8 mouse cellular contexts compared by ENCODE assay signal in the genomic region with DNA sequence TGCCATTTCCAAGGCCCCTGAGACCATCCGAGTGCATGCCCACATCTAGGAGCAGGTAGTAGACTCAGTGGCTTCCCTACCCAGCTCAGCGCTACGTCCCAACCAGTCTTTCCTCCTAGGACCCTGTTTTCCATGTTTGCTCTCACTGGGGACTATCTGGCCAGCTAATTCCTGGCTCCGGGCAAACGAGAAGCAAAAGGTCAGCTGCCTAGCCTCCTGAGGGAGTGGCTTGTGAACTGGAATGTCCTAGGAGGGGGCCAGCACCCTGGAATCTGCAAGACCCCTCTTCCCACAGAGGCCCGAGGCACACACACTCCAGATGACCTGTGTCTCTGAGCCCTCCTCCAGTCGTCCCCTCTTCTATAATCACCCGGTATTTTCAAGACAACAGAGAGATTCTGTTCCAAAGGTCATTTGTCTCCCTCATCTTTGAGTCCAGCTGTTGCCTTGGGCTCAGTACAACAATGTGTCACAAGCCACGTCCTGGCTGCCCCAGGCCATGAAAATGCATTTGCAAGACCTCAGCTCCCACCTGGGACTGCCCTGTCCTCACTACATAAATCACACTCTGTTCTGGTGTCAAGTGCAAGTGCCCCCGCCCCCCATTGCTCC.
A peak's percentile ranks its signal among the peaks of the same experiment; 100 is the strongest.
DNase-seq lines count a peak whose midpoint lies in the region; ATAC-seq and TF ChIP-seq lines count a peak whose summit lies in the region.
"Had no signal": no experiment of that assay in that cellular context is flagged by ENCODE, and none has a peak within 500 bp of the region (broad histone marks: within the 10 kb centered on the region; RNA-seq: fewer than 3 reads in every experiment).

No protein-coding gene starts in this region.

- WGBS in midbrain, embryonic 10.5 days = 53% methylated on average over 10 of the region's 10 CpGs
- WGBS in midbrain, embryonic 16.5 days = 47% methylated on average over 10 of the region's 10 CpGs
- WGBS in heart, postnatal 0 days = 33% methylated on average over 10 of the region's 10 CpGs
- WGBS in kidney, embryonic 15.5 days = 27% methylated on average over 10 of the region's 10 CpGs
- 31% methylated on average over 10 of the region's 10 CpGs for WGBS in neural tube, embryonic 11.5 days

- H3K9ac ChIP-seq in midbrain, embryonic 16.5 days (ENCODE audit: low read depth, low read length) = no peak overlapping the region
- no peak overlapping the region for H3K9ac ChIP-seq in heart, postnatal 0 days (replicated peaks; ENCODE audit: low read depth, low read length)
- H3K9ac ChIP-seq in kidney, embryonic 15.5 days = no peak overlapping the region
- no peak overlapping the region for H3K9ac ChIP-seq in neural tube, embryonic 11.5 days (ENCODE audit: low read length)

- H3K27ac ChIP-seq in midbrain, embryonic 10.5 days (replicated peaks) = peak overlapping the region; percentile 73
- no peak overlapping the region for H3K27ac ChIP-seq in midbrain, embryonic 16.5 days (ENCODE audit: low read length)
- H3K27ac ChIP-seq in heart, postnatal 0 days (ENCODE audit: low read depth) = no peak overlapping the region
- peak overlapping the region; percentile 19 for H3K27ac ChIP-seq in kidney, embryonic 15.5 days
- H3K27ac ChIP-seq in neural tube, embryonic 11.5 days (ENCODE audit: low read depth, low read length) = peak overlapping the region; percentile 47; the same call in 1 of the 2 replicates

- no peaks in the 10 kb centered on the region for H3K36me3 ChIP-seq in midbrain, embryonic 10.5 days
- H3K36me3 ChIP-seq in midbrain, embryonic 16.5 days (ENCODE audit: control insufficient read depth, insufficient read depth, low read length) = no peaks in the 10 kb centered on the region
- H3K36me3 ChIP-seq in heart, postnatal 0 days (replicated peaks; ENCODE audit: control insufficient read depth, insufficient read depth, low read length) = no peaks in the 10 kb centered on the region
- no peaks in the 10 kb centered on the region for H3K36me3 ChIP-seq in kidney, embryonic 15.5 days
- no peaks in the 10 kb centered on the region for H3K36me3 ChIP-seq in neural tube, embryonic 11.5 days (ENCODE audit: control insufficient read depth, insufficient read depth, low read length)

- no peak for ATAC-seq in midbrain, embryonic 16.5 days
- peak; percentile 33 for ATAC-seq in heart, postnatal 0 days (ENCODE audit: insufficient read depth, low read depth)
- ATAC-seq in kidney, embryonic 15.5 days (replicated peaks; ENCODE audit: low FRiP score) = no peak
- no peak for ATAC-seq in neural tube, embryonic 11.5 days (ENCODE audit: insufficient read depth, low FRiP score, low TSS enrichment)

- H3K4me3 ChIP-seq in midbrain, embryonic 10.5 days = no peak overlapping the region
- no peak overlapping the region for H3K4me3 ChIP-seq in midbrain, embryonic 16.5 days (ENCODE audit: low read depth, low read length)
- H3K4me3 ChIP-seq in heart, postnatal 0 days (ENCODE audit: low read depth, low read length) = no peak overlapping the region
- H3K4me3 ChIP-seq in kidney, embryonic 15.5 days (replicated peaks) = no peak overlapping the region
- H3K4me3 ChIP-seq in neural tube, embryonic 11.5 days (ENCODE audit: low read depth, low read length) = no peak overlapping the region

- no peak for TF ChIP-seq EP300 in heart, postnatal 0 days (IDR thresholded peaks at IDR 0.05; ENCODE audit: low read depth)

- H3K9me3 ChIP-seq in midbrain, embryonic 10.5 days (replicated peaks) = no peaks in the 10 kb centered on the region
- no peaks in the 10 kb centered on the region for H3K9me3 ChIP-seq in midbrain, embryonic 16.5 days (replicated peaks; ENCODE audit: control insufficient read depth, low read length, poor library complexity, severe bottlenecking)
- H3K9me3 ChIP-seq in heart, postnatal 0 days (replicated peaks; ENCODE audit: control insufficient read depth, low read length) = no peaks in the 10 kb centered on the region
- H3K9me3 ChIP-seq in kidney, embryonic 15.5 days (replicated peaks) = 0 out of 2 replicates have a peak, but pooled peaks cover 3% of the 10 kb centered on the region
- H3K9me3 ChIP-seq in neural tube, embryonic 11.5 days (ENCODE audit: control insufficient read depth, low read length) = no peaks in the 10 kb centered on the region

- H3K4me1 ChIP-seq in midbrain, embryonic 10.5 days = peaks cover 42% of the 10 kb centered on the region
- peaks cover 16% of the 10 kb centered on the region for H3K4me1 ChIP-seq in midbrain, embryonic 16.5 days (ENCODE audit: control insufficient read depth, insufficient read depth, low read length)
- H3K4me1 ChIP-seq in heart, postnatal 0 days (ENCODE audit: control insufficient read depth, insufficient read depth) = no peaks in the 10 kb centered on the region
- H3K4me1 ChIP-seq in kidney, embryonic 15.5 days = peaks cover 55% of the 10 kb centered on the region
- peaks cover 18% of the 10 kb centered on the region for H3K4me1 ChIP-seq in neural tube, embryonic 11.5 days (ENCODE audit: control insufficient read depth, insufficient read depth, low read length)

- no peak for TF ChIP-seq CTCF in heart, postnatal 0 days (IDR thresholded peaks at IDR 0.05; ENCODE audit: low read depth)

- DNase-seq in midbrain, embryonic 10.5 days (ENCODE audit: low spot score) = no peak
- no peak for DNase-seq in heart, postnatal 0 days (ENCODE audit: low spot score)
- DNase-seq in neural tube, embryonic 11.5 days (ENCODE audit: low spot score) = peak; percentile 64
- DNase-seq in urinary bladder, postnatal 10 days (ENCODE audit: low spot score) = no peak
- DNase-seq in thymus, postnatal 10 days (ENCODE audit: low spot score in 2 of 2) = no peak
- DNase-seq: gastrocnemius, postnatal 14 days had no signal

- no peak overlapping the region for H3K4me2 ChIP-seq in midbrain, embryonic 16.5 days (ENCODE audit: low read length)
- H3K4me2 ChIP-seq in heart, postnatal 0 days (ENCODE audit: low read depth, low read length) = no peak overlapping the region
- H3K4me2 ChIP-seq in kidney, embryonic 15.5 days = peak overlapping the region; percentile 16; the same call in 1 of the 2 replicates
- no peak overlapping the region; the same call in 1 of the 2 replicates for H3K4me2 ChIP-seq in neural tube, embryonic 11.5 days (ENCODE audit: low read depth)

- no peaks in the 10 kb centered on the region for H3K27me3 ChIP-seq in midbrain, embryonic 10.5 days (ENCODE audit: low read depth, poor library complexity, severe bottlenecking)
- H3K27me3 ChIP-seq in midbrain, embryonic 16.5 days (ENCODE audit: control insufficient read depth, insufficient read depth, low read depth, low read length) = no peaks in the 10 kb centered on the region; the same call in 1 of the 2 replicates
- no peaks in the 10 kb centered on the region for H3K27me3 ChIP-seq in heart, postnatal 0 days (ENCODE audit: control insufficient read depth, insufficient read depth, low read length)
- no peaks in the 10 kb centered on the region for H3K27me3 ChIP-seq in kidney, embryonic 15.5 days
- no peaks in the 10 kb centered on the region for H3K27me3 ChIP-seq in neural tube, embryonic 11.5 days (ENCODE audit: control insufficient read depth, insufficient read depth, low read length)

Comparison
In these comparisons a context has a peak if more than half of its experiments do, and no peak if none do; other contexts are left out.
1. H3K27ac ChIP-seq: peak in midbrain, embryonic 10.5 days (single experiment), kidney, embryonic 15.5 days (single experiment) and neural tube, embryonic 11.5 days (single experiment); none in midbrain, embryonic 16.5 days (single experiment) and heart, postnatal 0 days (single experiment).